Mouse (Mus musculus) intestine, embryonic 15.5 days (tissue): ENCODE data around the gene Ptcd3. TPM values are rescaled to one million over a fixed set of nuclear protein-coding genes. Genes with fewer than 3 reads are reported as not detected.
A peak's percentile ranks its signal among the peaks of the same experiment; 100 is the strongest.

Experiments
- ATAC-seq: fragments of 200-750 bp; cut with Nextera tagmentation; 2 replicates; pipeline ENCODE4 v1.8.0; 2017; ENCODE audit warnings: moderate TSS enrichment, moderate library complexity
- H3K27ac ChIP-seq: fragments of 300-500 bp; sonication (generic); 2 replicates; pipeline ENCODE4 v1.5.1; 2015; ENCODE audit warnings: mild to moderate bottlenecking, inconsistent platforms
- H3K27me3 ChIP-seq: fragments of 300-500 bp; sonication (generic); replicated peaks from 2 replicates; pipeline ENCODE4 v1.6.1; 2015; ENCODE audit warnings: inconsistent platforms
- H3K36me3 ChIP-seq: fragments of 300-500 bp; sonication (generic); 2 replicates; pipeline ENCODE4 v1.6.1; 2015; ENCODE audit warnings: inconsistent platforms
- H3K4me1 ChIP-seq: fragments of 300-500 bp; sonication (generic); replicated peaks from 2 replicates; pipeline ENCODE4 v1.6.1; 2015; ENCODE audit warnings: inconsistent platforms
- H3K4me2 ChIP-seq: fragments of 300-500 bp; sonication (generic); replicated peaks from 2 replicates; pipeline ENCODE4 v1.6.1; 2015; ENCODE audit warnings: mild to moderate bottlenecking, inconsistent platforms
- H3K4me3 ChIP-seq: fragments of 300-500 bp; sonication (generic); replicated peaks from 2 replicates; pipeline ENCODE4 v1.5.1; 2015; ENCODE audit warnings: inconsistent platforms
- H3K9ac ChIP-seq: fragments of 300-500 bp; sonication (generic); 2 replicates; pipeline ENCODE4 v1.6.1; 2015; ENCODE audit warnings: inconsistent platforms
- H3K9me3 ChIP-seq: fragments of 300-500 bp; sonication (generic); 2 replicates; pipeline ENCODE4 v1.6.1; 2016; ENCODE audit warnings: inconsistent platforms
- WGBS: fragments of 180-500 bp; shearing (Covaris S2); methylation state at CpG from one replicate; pipeline ENCODE4 v1.1.7; 2015; 5-methylcytosine and 5-hydroxymethylcytosine counted together
- polyA plus RNA-seq: library from polyadenylated mRNA; unstranded; fragments of >200 nt; fragmentation: Nextera tagmentation; extraction: Ambion mirVana; gene quantifications from 2 replicates; pipeline ENCODE4 v1.2.1, GENCODE M21; 2015

Gene Ptcd3
- polyA plus RNA-seq = 104 TPM in 2 replicates

GRCm38 (mm10) chr6:71908481-71909381, at the start of gene Ptcd3, which contains the start of gene Polr1a:
Gene Ptcd3, minus strand, starts transcription at chr6:71908750.
Gene Polr1a, plus strand, starts transcription at chr6:71909053.
- Histone ChIP-seq H3K27ac (peak within 1 kb of the TSS; percentile 59), H3K4me2 (peak within 1 kb of the TSS; percentile 63), H3K27me3 (no peaks in the 10 kb centered on the region), H3K9me3 (no peaks in the 10 kb centered on the region), H3K36me3 (peaks cover 4% of the 10 kb centered on the region; the same call in 1 of the 2 replicates), H3K4me1 (peaks cover 15% of the 10 kb centered on the region; the same call in 1 of the 2 replicates), H3K9ac (peak within 1 kb of the TSS; percentile 67), H3K4me3 (peak within 1 kb of the TSS; percentile 60)
- WGBS = under 1% methylated on average over 58 of the region's 58 CpGs
- peak; percentile 95 for ATAC-seq

- 90% methylated on average over 5 of the region's 5 CpGs for WGBS
- H3K9ac ChIP-seq = no peak overlapping the region
- peaks cover 29% of the 10 kb centered on the region for H3K36me3 ChIP-seq
- no peak overlapping the region for H3K4me2 ChIP-seq
- no peak overlapping the region for H3K4me3 ChIP-seq
- no peaks in the 10 kb centered on the region for H3K27me3 ChIP-seq
- H3K9me3 ChIP-seq = no peaks in the 10 kb centered on the region
- ATAC-seq = no peak
- H3K4me1 ChIP-seq = no peaks in the 10 kb centered on the region
- H3K27ac ChIP-seq = no peak overlapping the region
Measured at GRCm38 (mm10) chr6:71951192-71951591, 42.6 kb upstream of the Ptcd3 start.

GRCm38 (mm10) chr6:71950592-71950991, 42.0 kb upstream of the Ptcd3 start:
- Histone ChIP-seq H3K36me3 (peaks cover 29% of the 10 kb centered on the region), H3K27me3 (no peaks in the 10 kb centered on the region), H3K9me3 (no peaks in the 10 kb centered on the region), H3K4me2 (no peak overlapping the region), H3K9ac (no peak overlapping the region), H3K27ac (no peak overlapping the region), H3K4me3 (no peak overlapping the region), H3K4me1 (no peaks in the 10 kb centered on the region)
- WGBS = 77% methylated on average over 3 of the region's 3 CpGs
- no peak for ATAC-seq

- H3K9ac ChIP-seq = no peak overlapping the region
- no peaks in the 10 kb centered on the region for H3K27me3 ChIP-seq
- no peak overlapping the region for H3K4me3 ChIP-seq
- ATAC-seq = no peak
- peaks cover 28% of the 10 kb centered on the region for H3K36me3 ChIP-seq
- WGBS = 86% methylated on average over 3 of the region's 3 CpGs
- H3K4me2 ChIP-seq = no peak overlapping the region
- H3K9me3 ChIP-seq = no peaks in the 10 kb centered on the region
- no peak overlapping the region for H3K27ac ChIP-seq
- H3K4me1 ChIP-seq = no peaks in the 10 kb centered on the region
Measured at GRCm38 (mm10) chr6:71949721-71950120, 41.2 kb upstream of the Ptcd3 start.

- Histone ChIP-seq H3K27me3 (no peaks in the 10 kb centered on the region), H3K9me3 (no peaks in the 10 kb centered on the region), H3K4me3 (no peak overlapping the region), H3K4me2 (no peak overlapping the region), H3K9ac (no peak overlapping the region), H3K27ac (no peak overlapping the region), H3K36me3 (peaks cover 18% of the 10 kb centered on the region), H3K4me1 (no peaks in the 10 kb centered on the region)
- WGBS = 88% methylated on average over 8 of the region's 8 CpGs
- no peak for ATAC-seq
Measured at GRCm38 (mm10) chr6:71946121-71946520, 37.6 kb upstream of the Ptcd3 start.

GRCm38 (mm10) chr6:71945101-71945500, 36.6 kb upstream of the Ptcd3 start:
- WGBS = 80% methylated on average over 6 of the region's 6 CpGs
- Histone ChIP-seq H3K4me1 (no peaks in the 10 kb centered on the region), H3K4me2 (no peak overlapping the region), H3K9me3 (no peaks in the 10 kb centered on the region), H3K9ac (no peak overlapping the region), H3K4me3 (no peak overlapping the region), H3K27me3 (no peaks in the 10 kb centered on the region), H3K36me3 (peaks cover 16% of the 10 kb centered on the region), H3K27ac (no peak overlapping the region)
- ATAC-seq = no peak

- peaks cover 22% of the 10 kb centered on the region for H3K36me3 ChIP-seq
- no peak overlapping the region for H3K9ac ChIP-seq
- H3K4me1 ChIP-seq = no peaks in the 10 kb centered on the region
- 86% methylated on average over 6 of the region's 6 CpGs for WGBS
- no peak for ATAC-seq
- no peak overlapping the region for H3K4me3 ChIP-seq
- H3K27me3 ChIP-seq = no peaks in the 10 kb centered on the region
- no peaks in the 10 kb centered on the region for H3K9me3 ChIP-seq
- no peak overlapping the region for H3K4me2 ChIP-seq
- no peak overlapping the region for H3K27ac ChIP-seq
Measured at GRCm38 (mm10) chr6:71940912-71941311, 32.4 kb upstream of the Ptcd3 start.

- 63% methylated on average over 2 of the region's 2 CpGs for WGBS
- H3K27ac ChIP-seq = no peak overlapping the region
Measured at GRCm38 (mm10) chr6:71935737-71936136, 27.2 kb upstream of the Ptcd3 start.

GRCm38 (mm10) chr6:71934081-71934556, 25.6 kb upstream of the Ptcd3 start:
- Histone ChIP-seq H3K36me3 (peaks cover 49% of the 10 kb centered on the region), H3K4me2 (no peak overlapping the region), H3K4me3 (no peak overlapping the region), H3K9ac (no peak overlapping the region), H3K27me3 (no peaks in the 10 kb centered on the region), H3K4me1 (no peaks in the 10 kb centered on the region), H3K9me3 (no peaks in the 10 kb centered on the region), H3K27ac (no peak overlapping the region)
- ATAC-seq = no peak
- WGBS = 47% methylated on average over 2 of the region's 2 CpGs

More at GRCm38 (mm10) chr6:71935737-71936136, 27.2 kb upstream of the Ptcd3 start:
- Histone ChIP-seq H3K36me3 (peaks cover 36% of the 10 kb centered on the region), H3K4me1 (no peaks in the 10 kb centered on the region), H3K27me3 (no peaks in the 10 kb centered on the region), H3K4me3 (no peak overlapping the region), H3K4me2 (no peak overlapping the region), H3K9ac (no peak overlapping the region), H3K9me3 (no peaks in the 10 kb centered on the region)
- no peak for ATAC-seq

GRCm38 (mm10) chr6:71932347-71932746, 23.8 kb upstream of the Ptcd3 start:
- 75% methylated on average over 5 of the region's 5 CpGs for WGBS
- H3K9ac ChIP-seq = no peak overlapping the region
- H3K4me2 ChIP-seq = no peak overlapping the region
- H3K27me3 ChIP-seq = no peaks in the 10 kb centered on the region
- peaks cover 42% of the 10 kb centered on the region for H3K36me3 ChIP-seq
- no peak for ATAC-seq
- no peaks in the 10 kb centered on the region for H3K4me1 ChIP-seq
- no peaks in the 10 kb centered on the region for H3K9me3 ChIP-seq
- no peak overlapping the region for H3K27ac ChIP-seq
- no peak overlapping the region for H3K4me3 ChIP-seq

- no peak overlapping the region for H3K9ac ChIP-seq
- 83% methylated on average over 12 of the region's 12 CpGs for WGBS
- no peaks in the 10 kb centered on the region for H3K9me3 ChIP-seq
- no peak for ATAC-seq
- no peaks in the 10 kb centered on the region for H3K27me3 ChIP-seq
- no peak overlapping the region for H3K4me2 ChIP-seq
- no peaks in the 10 kb centered on the region for H3K4me1 ChIP-seq
- H3K27ac ChIP-seq = no peak overlapping the region
- peaks cover 36% of the 10 kb centered on the region for H3K36me3 ChIP-seq
- no peak overlapping the region for H3K4me3 ChIP-seq
Measured at GRCm38 (mm10) chr6:71930830-71931437, 22.4 kb upstream of the Ptcd3 start.

GRCm38 (mm10) chr6:71930053-71930452, 21.5 kb upstream of the Ptcd3 start:
- H3K4me2 ChIP-seq = no peak overlapping the region
- H3K9ac ChIP-seq = no peak overlapping the region
- H3K4me3 ChIP-seq = no peak overlapping the region
- no peaks in the 10 kb centered on the region for H3K4me1 ChIP-seq
- no peak for ATAC-seq
- no peaks in the 10 kb centered on the region for H3K9me3 ChIP-seq
- H3K27ac ChIP-seq = no peak overlapping the region
- 93% methylated on average over 10 of the region's 10 CpGs for WGBS
- H3K27me3 ChIP-seq = no peaks in the 10 kb centered on the region
- H3K36me3 ChIP-seq = peaks cover 36% of the 10 kb centered on the region
